Mouse (Mus musculus) urinary bladder, adult 18-20 months (tissue): ENCODE measurements around the gene Alkbh5.

ENCODE experiments used
- DNase-seq, 2 experiments: peaks; one replicate each; pipeline ENCODE4 v3.0.0; 2022; ENCODE audit warnings: low spot score in 2 of 2, mixed read lengths in 2 of 2

Gene Alkbh5

GRCm38 (mm10) chr11:60536180-60536858, at the start of gene Alkbh5:
Gene Alkbh5 (plus strand): TSS chr11:60536381.
- peak in 1 of 2 experiments; percentile 37 for DNase-seq

DNA sequence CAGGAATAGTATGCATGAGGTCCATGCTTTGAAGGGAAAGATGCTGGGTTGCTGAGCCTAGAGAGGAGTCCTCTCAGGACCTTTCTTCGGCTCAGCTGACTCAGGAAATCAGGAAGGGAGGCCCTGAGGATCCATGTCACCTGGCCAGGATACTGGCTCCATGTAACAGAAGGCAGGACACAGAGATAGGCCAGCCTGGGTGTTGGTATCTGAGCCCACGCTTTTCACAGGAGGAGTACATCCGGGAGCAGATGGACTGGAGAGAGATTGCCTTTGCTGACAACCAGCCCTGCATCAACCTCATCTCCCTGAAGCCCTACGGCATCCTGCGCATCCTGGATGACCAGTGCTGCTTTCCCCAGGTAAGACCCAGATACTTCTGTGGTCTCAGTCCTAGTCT, 43.5 kb upstream of the Alkbh5 start:
- DNase-seq = no peak

GRCm38 (mm10) chr11:60495692-60496091, 40.5 kb upstream of the Alkbh5 start:
- no peak for DNase-seq

GRCm38 (mm10) chr11:60507281-60507680, 28.9 kb upstream of the Alkbh5 start:
- DNase-seq = no peak

DNA sequence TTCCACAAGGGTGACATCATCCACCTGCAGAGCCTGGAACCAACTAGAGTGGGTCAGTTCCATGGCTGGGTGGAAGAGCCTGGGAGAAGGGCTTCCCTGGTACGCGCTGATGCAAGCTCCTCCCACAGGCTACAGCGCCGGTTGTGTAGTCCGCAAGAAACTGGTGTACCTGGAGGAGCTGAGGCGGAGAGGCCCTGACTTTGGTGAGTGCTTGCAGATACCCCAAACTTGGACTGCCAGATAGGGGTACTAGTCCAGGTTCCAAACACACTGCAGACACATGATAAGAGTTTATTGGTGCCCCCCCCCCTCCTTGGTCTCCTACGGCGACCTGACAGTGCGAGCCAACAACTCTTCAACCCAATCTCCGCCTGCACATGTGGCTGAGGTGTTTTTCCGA, 27.2 kb upstream of the Alkbh5 start:
- DNase-seq = peak in 1 of 2 experiments; percentile 6

DNA sequence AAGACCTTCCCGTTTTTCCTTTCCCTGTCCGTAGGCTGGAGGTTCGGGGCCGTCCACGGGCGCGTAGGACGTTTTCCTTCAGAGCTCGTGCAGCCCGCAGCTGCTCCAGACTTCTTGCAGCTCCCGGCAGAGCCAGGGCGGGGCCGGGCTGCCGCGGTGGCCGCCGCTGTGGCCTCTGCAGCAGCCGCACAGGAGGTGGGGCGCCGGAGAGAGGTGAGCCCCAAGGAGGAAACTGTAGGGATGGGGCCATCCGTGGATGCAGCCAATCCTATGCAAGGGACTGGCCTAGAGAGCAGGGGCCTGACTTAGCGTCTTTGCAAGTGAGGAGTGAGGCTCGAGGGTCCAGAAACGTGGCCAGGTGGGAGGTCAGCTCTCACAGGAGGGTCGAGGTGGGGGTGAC, 26.7 kb upstream of the Alkbh5 start:
- DNase-seq = peak in 1 of 2 experiments; percentile 5

DNA sequence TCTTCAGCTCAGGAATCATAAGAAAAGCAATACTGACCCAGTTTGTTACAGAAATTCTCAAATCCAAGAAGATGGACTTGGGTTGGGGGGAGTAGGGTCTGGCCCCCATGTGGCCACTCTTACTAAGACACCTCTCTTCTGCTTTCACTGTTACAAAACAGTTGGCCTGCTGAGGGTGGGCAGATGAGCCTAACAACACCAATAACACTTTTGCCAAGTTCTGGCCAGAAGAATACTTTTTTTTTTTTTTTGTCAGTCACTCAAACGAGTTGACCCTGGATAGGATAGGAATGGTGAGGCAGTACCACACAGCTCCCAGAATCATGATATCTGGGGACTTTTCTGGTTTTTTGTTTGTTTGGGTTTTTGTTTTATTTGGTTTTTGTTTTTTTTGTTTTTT, 24.3 kb upstream of the Alkbh5 start:
- DNase-seq = no peak

- DNase-seq = no peak
Measured at GRCm38 (mm10) chr11:60512520-60512919, 23.7 kb upstream of the Alkbh5 start.

GRCm38 (mm10) chr11:60514941-60515340, 21.2 kb upstream of the Alkbh5 start:
- DNase-seq = no peak

DNA sequence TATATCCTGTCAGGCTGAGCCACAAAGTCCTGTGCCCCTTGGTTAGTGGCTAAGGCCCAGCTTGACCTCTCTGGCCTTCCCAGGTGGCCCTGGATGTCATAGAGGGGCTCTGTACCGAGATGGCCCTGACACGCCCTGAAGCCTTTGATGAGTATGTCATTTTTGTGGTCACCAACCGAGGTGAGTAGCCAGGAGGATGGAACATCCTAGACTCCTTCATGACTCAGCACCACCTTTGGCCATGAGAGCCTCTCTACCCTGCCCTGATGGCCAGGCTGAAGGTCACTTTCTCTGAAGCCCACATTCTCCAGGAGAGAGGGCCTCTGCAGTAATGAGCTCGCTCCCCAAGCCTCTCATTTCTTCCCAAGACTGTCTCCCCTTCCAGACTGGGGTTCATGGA, 17.9 kb upstream of the Alkbh5 start:
- no peak for DNase-seq

DNA sequence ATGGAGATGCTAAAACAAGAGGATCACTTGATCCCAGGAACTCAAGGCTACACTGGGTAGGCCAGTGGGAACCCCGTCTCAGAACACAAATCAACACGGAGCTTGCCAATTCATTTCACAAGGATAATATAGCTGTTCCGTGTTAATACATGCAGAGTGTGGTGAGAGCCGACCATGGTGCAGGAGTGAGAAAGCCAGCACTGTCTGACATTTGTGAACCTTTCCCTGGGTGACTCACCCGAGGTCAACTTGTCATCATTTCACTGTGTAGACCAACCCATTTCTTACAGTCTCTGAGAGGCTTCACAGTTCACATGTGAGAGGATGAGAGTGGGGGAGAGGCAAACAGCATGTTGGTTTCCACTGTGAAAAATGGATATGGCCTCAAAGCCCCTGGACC, 14.2 kb upstream of the Alkbh5 start:
- DNase-seq = no peak

- no peak for DNase-seq
Measured at GRCm38 (mm10) chr11:60522661-60523365, 13.4 kb upstream of the Alkbh5 start.

DNA sequence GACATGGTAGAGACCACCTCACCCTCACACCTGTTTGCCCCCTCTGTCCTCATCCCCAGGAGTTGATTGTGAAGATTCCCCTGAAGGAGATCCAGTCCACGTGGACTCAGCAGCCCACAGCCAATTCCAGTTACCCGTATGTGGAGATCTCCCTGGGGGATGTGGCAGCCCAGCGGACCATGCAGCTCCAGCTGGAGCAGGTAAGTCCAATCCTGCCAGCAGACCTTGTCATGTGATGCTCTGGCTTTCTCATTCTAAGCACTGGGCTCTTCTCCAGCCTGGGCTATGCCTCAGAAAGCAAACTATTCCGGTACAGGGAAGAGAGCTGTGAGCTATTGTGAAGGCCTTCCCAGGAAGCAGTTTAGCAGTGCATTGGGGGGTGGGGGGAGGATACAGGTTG, 9.7 kb upstream of the Alkbh5 start:
- no peak for DNase-seq

GRCm38 (mm10) chr11:60535676-60536075, 505 bp upstream of the Alkbh5 start:
- DNase-seq = no peak

DNA sequence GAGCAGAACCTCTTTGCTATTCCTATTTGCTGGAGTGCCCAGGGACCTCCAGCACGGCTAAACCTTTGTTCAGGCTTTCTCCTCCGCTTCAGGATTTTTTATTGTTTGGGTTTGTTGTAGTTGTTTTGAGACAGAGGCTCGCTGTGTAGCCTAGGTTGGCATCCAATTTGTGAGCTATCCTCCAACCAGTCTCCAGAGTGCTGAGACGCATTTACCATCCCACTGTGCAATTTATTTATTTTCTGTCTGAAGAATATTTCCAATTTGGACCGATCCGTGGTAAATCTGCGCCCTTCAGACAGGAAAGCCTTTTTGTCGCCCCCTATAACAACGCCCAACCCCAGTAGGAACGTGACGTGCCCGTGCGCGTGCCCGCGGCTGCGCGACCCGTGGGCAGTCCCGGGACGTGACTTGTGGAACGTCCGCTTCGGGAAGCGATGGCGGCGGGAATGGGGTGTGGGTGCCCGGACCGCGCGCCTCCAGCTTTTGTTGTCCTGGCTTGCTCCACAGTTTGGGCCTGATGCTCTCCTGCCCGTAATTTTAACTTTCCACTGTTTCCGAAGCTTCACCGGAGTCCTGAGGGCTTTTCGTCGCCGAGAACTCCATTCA, 782 bp downstream of the Alkbh5 start:
- DNase-seq = peak; percentile 84 to 88

- peak; percentile 93 to 96 for DNase-seq
Measured at GRCm38 (mm10) chr11:60537468-60538347, 1.5 kb downstream of the Alkbh5 start.

GRCm38 (mm10) chr11:60538371-60539281, 2.4 kb downstream of the Alkbh5 start:
- peak; percentile 25 to 43 for DNase-seq

DNA sequence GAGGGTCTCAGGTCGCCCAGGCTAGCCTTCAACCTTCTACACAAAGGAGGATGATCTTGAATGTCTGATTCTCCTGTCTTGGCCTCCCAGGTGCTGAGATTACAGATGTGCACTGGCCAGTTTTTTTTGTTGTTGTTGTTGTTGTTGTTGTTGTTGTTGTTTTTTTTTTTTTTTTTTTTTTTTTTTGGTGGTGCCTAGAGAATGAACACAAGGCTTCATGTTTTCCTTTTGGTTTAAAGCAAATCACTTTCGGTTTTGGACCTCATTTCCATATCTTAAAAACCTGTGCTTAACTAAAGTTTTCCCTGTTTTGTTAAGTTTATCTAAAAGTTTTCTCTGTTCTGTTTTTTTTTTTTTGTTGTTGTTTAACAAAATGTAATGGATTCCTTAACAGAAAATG, 3.4 kb downstream of the Alkbh5 start:
- DNase-seq = no peak

GRCm38 (mm10) chr11:60540002-60540610, 3.9 kb downstream of the Alkbh5 start:
- peak in 1 of 2 experiments; percentile 45 for DNase-seq

- DNase-seq = no peak
Measured at GRCm38 (mm10) chr11:60540761-60541160, 4.6 kb downstream of the Alkbh5 start.
